In the genomic region with DNA sequence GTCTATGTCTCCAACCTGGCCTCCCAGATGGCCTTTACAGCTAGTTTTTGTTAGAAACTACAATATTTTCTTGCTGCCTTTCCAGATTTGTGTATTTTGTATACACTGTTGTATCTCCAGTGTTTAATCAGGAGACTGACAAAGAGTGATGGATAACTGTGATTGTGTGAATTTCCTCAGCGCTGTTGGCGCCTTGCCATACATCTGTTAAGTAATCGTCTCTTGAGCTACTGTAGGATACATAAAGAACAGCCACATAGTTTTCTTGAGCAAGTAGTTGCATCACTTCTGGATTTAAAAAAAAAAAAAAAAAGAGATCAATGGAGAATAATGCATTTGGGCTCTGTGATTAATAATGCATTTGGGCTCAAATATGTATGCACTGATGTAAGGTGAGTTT, we compare ENCODE assay signal across 23 mouse cellular contexts. TPM values are rescaled to one million over a fixed set of nuclear protein-coding genes. Genes with fewer than 3 reads are reported as not detected.
A peak's percentile ranks its signal among the peaks of the same experiment; 100 is the strongest.
DNase-seq lines count a peak whose midpoint lies in the region; ATAC-seq and TF ChIP-seq lines count a peak whose summit lies in the region.
"Had no signal": no experiment of that assay in that cellular context is flagged by ENCODE, and none has a peak within 500 bp of the region (broad histone marks: within the 10 kb centered on the region; RNA-seq: fewer than 3 reads in every experiment).

No protein-coding gene starts in this region.

- WGBS in lung, postnatal 0 days: 30% methylated on average over 3 of the region's 3 CpGs

- no peaks in the 10 kb centered on the region for H3K36me3 ChIP-seq in lung, postnatal 0 days (ENCODE audit: insufficient read depth, low read length)
- H3K36me3 ChIP-seq: heart, embryonic 10.5 days; hindbrain, embryonic 10.5 days; midbrain, embryonic 12.5 days; neural tube, embryonic 12.5 days had no signal

- TF ChIP-seq EP300 in lung, postnatal 0 days (IDR thresholded peaks at IDR 0.05): peak; percentile 37; the same call in 1 of the 2 replicates

- H3K27ac ChIP-seq in lung, postnatal 0 days (ENCODE audit: low read length): no peak overlapping the region
- H3K27ac ChIP-seq: heart, embryonic 10.5 days; hindbrain, embryonic 10.5 days; macrophage; midbrain, embryonic 12.5 days; neural tube, embryonic 12.5 days had no signal

- H3K9ac ChIP-seq in lung, postnatal 0 days (replicated peaks; ENCODE audit: low read depth): no peak overlapping the region
- H3K9ac ChIP-seq: midbrain, embryonic 12.5 days; neural tube, embryonic 12.5 days had no signal

- no peak overlapping the region for H3K4me3 ChIP-seq in lung, postnatal 0 days (ENCODE audit: low read depth, low read length)
- H3K4me3 ChIP-seq: heart, embryonic 10.5 days; hindbrain, embryonic 10.5 days; midbrain, embryonic 12.5 days; neural tube, embryonic 12.5 days had no signal

- DNase-seq in heart, adult 11 months: peak; percentile 70
- no peak for DNase-seq in heart, adult 18-20 months
- DNase-seq in 416B (ENCODE audit: low read depth) (peak; percentile 58), MN1 (ENCODE audit: low spot score) (no peak)
- DNase-seq in brain, embryonic 14.5 days (ENCODE audit: low read depth): peak; percentile 84
- DNase-seq in lung, postnatal 0 days (ENCODE audit: low spot score): peak; percentile 69
- DNase-seq in spleen, postnatal 10 days (ENCODE audit: low spot score in 2 of 2): no peak
- DNase-seq in thymus, postnatal 14 days: no peak
- DNase-seq: adrenal gland, postnatal 25 days; cerebellum, adult 18-20 months; cerebellum, postnatal 25 days; gastrocnemius, postnatal 14 days; kidney, adult 8-10 months; kidney, postnatal 25 days; left cerebral cortex, postnatal 4 days; thymus, postnatal 4 days had no signal

- H3K4me1 ChIP-seq in lung, postnatal 0 days (ENCODE audit: insufficient read depth, low read depth, low read length): no peaks in the 10 kb centered on the region
- H3K4me1 ChIP-seq: hindbrain, embryonic 10.5 days; midbrain, embryonic 12.5 days; neural tube, embryonic 12.5 days had no signal

- TF ChIP-seq POLR2A in brain, embryonic 14.5 days (IDR thresholded peaks at IDR 0.05; ENCODE audit: borderline replicate concordance, extremely low read depth, insufficient read depth, insufficient read length, poor library complexity, severe bottlenecking): no peak

- TF ChIP-seq CTCF in brain, embryonic 14.5 days (IDR thresholded peaks at IDR 0.05; ENCODE audit: borderline replicate concordance, extremely low read depth, insufficient read depth, insufficient read length): no peak
- no peak for TF ChIP-seq CTCF in lung, postnatal 0 days (IDR thresholded peaks at IDR 0.05)

- no peaks in the 10 kb centered on the region for H3K9me3 ChIP-seq in lung, postnatal 0 days (ENCODE audit: low read length)
- H3K9me3 ChIP-seq: heart, embryonic 10.5 days; hindbrain, embryonic 10.5 days; midbrain, embryonic 12.5 days; neural tube, embryonic 12.5 days had no signal

- no peaks in the 10 kb centered on the region for H3K27me3 ChIP-seq in lung, postnatal 0 days (replicated peaks; ENCODE audit: insufficient read depth, low read length)
- H3K27me3 ChIP-seq: midbrain, embryonic 12.5 days; neural tube, embryonic 12.5 days had no signal

- H3K4me2 ChIP-seq in lung, postnatal 0 days (replicated peaks; ENCODE audit: low read depth, low read length): no peak overlapping the region
- H3K4me2 ChIP-seq: liver, embryonic 11.5 days; midbrain, embryonic 12.5 days; neural tube, embryonic 12.5 days had no signal

- 0 out of 2 replicates have a peak, but pooled peaks have one; percentile 37 for ATAC-seq in lung, postnatal 0 days
- ATAC-seq: activated CD4-positive, CD25-positive, alpha-beta regulatory T cell, adult 4 months had no signal

RNA-seq across cellular contexts. Expression of a gene that starts 52.9 kb away (rescaled TPM):
- 10 to 100 TPM in 1 of 2 experiments, 1 to 10 TPM in 1; 9.5 to 11.6 TPM for total RNA-seq in heart, adult 18-20 months (2021)
- polyA plus RNA-seq in brain, embryonic 14.5 days (2012; rRNA removed): 10.4 and 11.8 TPM in 2 replicates
- polyA plus RNA-seq in lung, postnatal 0 days (2015; fragmentation: Nextera tagmentation; extraction: Ambion mirVana): 28.6 and 43.3 TPM in 2 replicates

Comparison
In these comparisons a context has a peak if more than half of its experiments do, and no peak if none do; other contexts are left out.
1. DNase-seq: peak in heart, adult 11 months (single experiment), 416B (single experiment), brain, embryonic 14.5 days (single experiment) and lung, postnatal 0 days (single experiment); none in heart, adult 18-20 months (0 of 2), spleen, postnatal 10 days (0 of 2), thymus, postnatal 14 days (single experiment) and MN1 (single experiment).